Mouse (Mus musculus): ENCODE results near the gene Adrm1.

DNA sequence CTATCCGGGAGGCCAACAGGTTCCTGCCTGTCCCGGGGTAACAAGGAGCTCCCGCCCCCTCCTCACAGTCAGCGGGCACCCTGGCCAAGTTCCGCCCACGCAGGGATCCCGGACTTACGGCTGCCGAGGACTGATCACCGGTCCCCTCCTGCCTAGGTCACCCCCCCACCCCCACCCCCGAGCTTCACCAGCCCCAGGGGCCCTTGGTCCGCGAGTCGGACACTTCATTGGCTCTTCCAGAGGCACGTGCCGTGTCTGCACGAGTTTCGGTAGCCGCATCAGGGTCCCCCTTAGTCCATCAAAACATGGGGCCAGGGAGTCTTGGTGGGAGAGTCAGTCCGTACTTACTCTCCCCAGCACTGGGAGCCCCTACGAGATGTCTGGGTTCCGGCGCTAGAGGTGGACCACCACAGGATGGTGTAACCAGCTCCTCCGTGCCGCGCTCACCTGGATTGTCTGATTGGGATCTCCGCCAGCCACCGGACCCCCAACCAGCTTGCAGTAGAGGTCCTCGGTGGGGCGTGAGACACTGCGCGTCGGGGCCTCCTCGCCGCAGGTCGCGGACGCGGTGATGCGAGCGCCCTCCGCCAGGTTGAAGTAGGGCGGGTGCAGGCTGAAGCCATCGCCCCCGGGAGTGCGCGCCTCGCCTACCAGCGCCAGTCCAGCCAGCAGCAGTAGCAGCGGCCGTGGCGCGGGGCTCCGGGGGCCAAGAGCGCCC, 53.9 kb downstream of the Adrm1 start:
- TF ChIP-seq RAD21 (IDR thresholded peaks at IDR 0.05; ENCODE audit: low read depth, low read length) = no peak
- TF ChIP-seq PAX5 (IDR thresholded peaks at IDR 0.05; ENCODE audit: low read length) = no peak
- TF ChIP-seq GABPA (IDR thresholded peaks at IDR 0.05; ENCODE audit: insufficient replicate concordance, low read depth, low read length) = no peak
- TF ChIP-seq JUN (IDR thresholded peaks at IDR 0.05; ENCODE audit: insufficient read depth, low read depth, low read length) = no peak
- no peak for TF ChIP-seq MXI1 (IDR thresholded peaks at IDR 0.05; ENCODE audit: low read depth, low read length)
- no peak for TF ChIP-seq POLR2AphosphoS2 (IDR thresholded peaks at IDR 0.05; ENCODE audit: low read depth, low read length)
- TF ChIP-seq EP300 (IDR thresholded peaks at IDR 0.05; ENCODE audit: low read length) = no peak
- TF ChIP-seq TBP (conservative IDR thresholded peaks at IDR 0.05; ENCODE audit: low read depth, low read length) = no peak
- TF ChIP-seq NELFE (IDR thresholded peaks at IDR 0.05; ENCODE audit: low read depth, low read length) = no peak
